Comparison of ENCODE assay signal across 30 mouse cellular contexts in the genomic region with DNA sequence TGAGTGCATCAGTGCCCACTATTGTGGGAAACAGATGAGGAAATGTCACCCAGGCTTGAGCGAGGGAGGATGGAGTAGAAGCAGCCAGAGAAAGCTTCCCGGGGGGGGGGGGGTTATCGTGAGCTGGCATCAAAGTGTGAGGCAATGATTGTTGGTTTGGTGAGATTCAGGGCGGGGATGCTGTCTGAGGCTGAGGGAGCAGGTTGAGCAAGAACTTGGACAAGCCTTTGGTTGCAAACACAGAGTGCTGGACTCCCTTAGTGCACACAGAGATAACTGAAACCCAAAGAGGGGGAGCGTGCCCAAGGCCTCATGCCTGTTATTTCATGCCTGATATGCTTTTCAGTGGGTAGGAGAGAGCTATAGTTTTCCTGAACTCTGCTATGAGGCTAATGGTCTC. TPM values are rescaled to one million over a fixed set of nuclear protein-coding genes. Genes with fewer than 3 reads are reported as not detected.
DNase-seq lines count a peak whose midpoint lies in the region; ATAC-seq lines count a peak whose summit lies in the region.
"Had no signal": no experiment of that assay in that cellular context is flagged by ENCODE, and none has a peak within 500 bp of the region (broad histone marks: within the 10 kb centered on the region; RNA-seq: fewer than 3 reads in every experiment).

No protein-coding gene starts in this region.

- peaks cover 13% of the 10 kb centered on the region for H3K4me1 ChIP-seq in hindbrain, embryonic 12.5 days

- no peak overlapping the region for H3K27ac ChIP-seq in hindbrain, embryonic 12.5 days
- H3K27ac ChIP-seq: forebrain, embryonic 10.5 days; forebrain, embryonic 13.5 days; gastrocnemius, adult 2 months; heart, embryonic 15.5 days; hindbrain, embryonic 10.5 days; hindbrain, embryonic 14.5 days; hindbrain, postnatal 0 days had no signal

- peak; percentile 52 for ATAC-seq in megakaryocyte, adult 5-6 weeks (ENCODE audit: poor library complexity, severe bottlenecking)
- ATAC-seq in hindbrain, embryonic 12.5 days (ENCODE audit: low FRiP score), result no peak
- ATAC-seq: forebrain, embryonic 13.5 days; forebrain, embryonic 16.5 days; hindbrain, postnatal 0 days; Patski had no signal

- H3K4me3 ChIP-seq in hindbrain, embryonic 12.5 days, result no peak overlapping the region
- H3K4me3 ChIP-seq: forebrain, embryonic 10.5 days; forebrain, embryonic 13.5 days; gastrocnemius, adult 2 months; heart, embryonic 12.5 days; heart, embryonic 15.5 days; hindbrain, embryonic 10.5 days had no signal

- no peak overlapping the region for H3K4me2 ChIP-seq in hindbrain, embryonic 12.5 days (replicated peaks)
- H3K4me2 ChIP-seq: forebrain, embryonic 13.5 days; heart, embryonic 12.5 days; heart, embryonic 15.5 days; hindbrain, embryonic 14.5 days had no signal

- 0 out of 2 replicates have a peak, but pooled peaks cover 2% of the 10 kb centered on the region for H3K36me3 ChIP-seq in hindbrain, embryonic 12.5 days
- H3K36me3 ChIP-seq: heart, embryonic 12.5 days; heart, embryonic 15.5 days had no signal

- no peaks in the 10 kb centered on the region for H3K9me3 ChIP-seq in hindbrain, embryonic 12.5 days (replicated peaks)
- H3K9me3 ChIP-seq: forebrain, embryonic 10.5 days; forebrain, embryonic 13.5 days; heart, embryonic 12.5 days; heart, embryonic 15.5 days had no signal

- 88% methylated on average over 5 of the region's 5 CpGs for WGBS in hindbrain, embryonic 12.5 days

- H3K27me3 ChIP-seq in hindbrain, embryonic 12.5 days, result peaks cover 16% of the 10 kb centered on the region
- H3K27me3 ChIP-seq: Patski had no signal

- DNase-seq in urinary bladder, postnatal 14 days (ENCODE audit: low spot score), result peak; percentile 57
- DNase-seq in urinary bladder, postnatal 10 days (ENCODE audit: low spot score), result no peak
- DNase-seq in NIH3T3 (ENCODE audit: low read depth), result peak; percentile 14
- no peak for DNase-seq in gastrocnemius, adult 18-20 months (ENCODE audit: low spot score)
- DNase-seq: adrenal gland, postnatal 10 days; adrenal gland, postnatal 36 days; cerebellum, adult 18-20 months; cerebellum, adult 9-10 months; cerebellum, postnatal 14 days; gastrocnemius, adult 2 months; gastrocnemius, postnatal 14 days; heart, postnatal 10 days; heart, postnatal 36 days had no signal

- no peak overlapping the region for H3K9ac ChIP-seq in hindbrain, embryonic 12.5 days
- H3K9ac ChIP-seq: forebrain, embryonic 13.5 days; heart, embryonic 12.5 days; heart, embryonic 15.5 days; hindbrain, embryonic 14.5 days had no signal

RNA-seq across cellular contexts. Expression of a gene that starts 5.2 kb away (rescaled TPM):
- total RNA-seq in megakaryocyte, adult 5-6 weeks (2015), result not detected in 2 replicates
- not detected in 2 replicates for total RNA-seq in megakaryocyte, adult 5-6 weeks (2017)
- polyA plus RNA-seq in hindbrain, embryonic 12.5 days (2016; fragmentation: Nextera tagmentation; extraction: Ambion mirVana), result 21.0 and 48.2 TPM in 2 replicates
- total RNA-seq in gastrocnemius, adult 18-20 months (2021), result not detected
- total RNA-seq: adrenal gland, postnatal 36 days; gastrocnemius, adult 2 months; gastrocnemius, postnatal 14 days had no signal

RNA-seq across cellular contexts. Expression of a gene that starts 5.8 kb away (rescaled TPM):
- not detected in 2 replicates for total RNA-seq in megakaryocyte, adult 5-6 weeks (2015)
- total RNA-seq in megakaryocyte, adult 5-6 weeks (2017), result not detected in 2 replicates
- polyA plus RNA-seq in hindbrain, embryonic 12.5 days (2016; fragmentation: Nextera tagmentation; extraction: Ambion mirVana), result not detected in 2 replicates
- not detected for total RNA-seq in gastrocnemius, adult 18-20 months (2021)
- total RNA-seq: adrenal gland, adult 18-20 months; adrenal gland, postnatal 10 days; adrenal gland, postnatal 36 days; ES-E14; gastrocnemius, adult 2 months; gastrocnemius, postnatal 14 days; gastrocnemius, postnatal 4 days; heart, adult 18-20 months; heart, postnatal 10 days; heart, postnatal 36 days; hindbrain, postnatal 0 days had no signal
- polyA plus RNA-seq: embryonic facial prominence, embryonic 11.5 days; embryonic facial prominence, embryonic 14.5 days; forebrain, embryonic 10.5 days; forebrain, embryonic 13.5 days; forebrain, embryonic 16.5 days; heart, embryonic 12.5 days; heart, embryonic 15.5 days; hindbrain, embryonic 10.5 days; hindbrain, embryonic 14.5 days; hindbrain, postnatal 0 days; Patski had no signal

RNA-seq across cellular contexts. Expression of a gene that starts 17.8 kb away (rescaled TPM):
- total RNA-seq in megakaryocyte, adult 5-6 weeks (2015), result not detected in 2 replicates
- total RNA-seq in megakaryocyte, adult 5-6 weeks (2017), result not detected in 2 replicates
- not detected in 2 replicates for polyA plus RNA-seq in hindbrain, embryonic 12.5 days (2016; fragmentation: Nextera tagmentation; extraction: Ambion mirVana)
- total RNA-seq in gastrocnemius, adult 18-20 months (2021), result not detected
- total RNA-seq: ES-E14; gastrocnemius, adult 2 months; gastrocnemius, postnatal 14 days; gastrocnemius, postnatal 4 days; heart, adult 18-20 months; heart, postnatal 10 days had no signal
- polyA plus RNA-seq: embryonic facial prominence, embryonic 11.5 days; forebrain, embryonic 10.5 days; forebrain, embryonic 13.5 days; forebrain, embryonic 16.5 days; hindbrain, embryonic 10.5 days; Patski had no signal

RNA-seq across cellular contexts. Expression of a gene that starts 25.9 kb away (rescaled TPM):
- total RNA-seq in megakaryocyte, adult 5-6 weeks (2015), result not detected in 2 replicates
- not detected in 2 replicates for total RNA-seq in megakaryocyte, adult 5-6 weeks (2017)
- polyA plus RNA-seq in hindbrain, embryonic 12.5 days (2016; fragmentation: Nextera tagmentation; extraction: Ambion mirVana), result not detected in 2 replicates
- not detected for total RNA-seq in gastrocnemius, adult 18-20 months (2021)
- total RNA-seq: adrenal gland, adult 18-20 months; adrenal gland, postnatal 10 days; adrenal gland, postnatal 36 days; ES-E14; gastrocnemius, adult 2 months; gastrocnemius, postnatal 14 days; gastrocnemius, postnatal 4 days; heart, adult 18-20 months; heart, postnatal 10 days; heart, postnatal 36 days; hindbrain, postnatal 0 days had no signal
- polyA plus RNA-seq: embryonic facial prominence, embryonic 11.5 days; embryonic facial prominence, embryonic 14.5 days; forebrain, embryonic 10.5 days; forebrain, embryonic 13.5 days; forebrain, embryonic 16.5 days; heart, embryonic 12.5 days; heart, embryonic 15.5 days; hindbrain, embryonic 10.5 days; hindbrain, embryonic 14.5 days; hindbrain, postnatal 0 days; Patski had no signal

RNA-seq across cellular contexts. Expression of a gene that starts 45.9 kb away (rescaled TPM):
- total RNA-seq in megakaryocyte, adult 5-6 weeks (2015), result not detected in 2 replicates
- not detected in 2 replicates for total RNA-seq in megakaryocyte, adult 5-6 weeks (2017)
- polyA plus RNA-seq in hindbrain, embryonic 12.5 days (2016; fragmentation: Nextera tagmentation; extraction: Ambion mirVana), result not detected in 2 replicates
- not detected for total RNA-seq in gastrocnemius, adult 18-20 months (2021)
- total RNA-seq: adrenal gland, adult 18-20 months; adrenal gland, postnatal 10 days; adrenal gland, postnatal 36 days; ES-E14; gastrocnemius, adult 2 months; gastrocnemius, postnatal 14 days; gastrocnemius, postnatal 4 days; heart, adult 18-20 months; heart, postnatal 10 days; heart, postnatal 36 days; hindbrain, postnatal 0 days had no signal
- polyA plus RNA-seq: embryonic facial prominence, embryonic 11.5 days; embryonic facial prominence, embryonic 14.5 days; forebrain, embryonic 10.5 days; forebrain, embryonic 13.5 days; forebrain, embryonic 16.5 days; heart, embryonic 12.5 days; heart, embryonic 15.5 days; hindbrain, embryonic 10.5 days; hindbrain, embryonic 14.5 days; hindbrain, postnatal 0 days; Patski had no signal

Comparison
In these comparisons a context has a peak if more than half of its experiments do, and no peak if none do; other contexts are left out.
1. DNase-seq: peak in urinary bladder, postnatal 14 days (single experiment) and NIH3T3 (single experiment); none in urinary bladder, postnatal 10 days (single experiment) and gastrocnemius, adult 18-20 months (single experiment).